Mouse (Mus musculus) ovary, postnatal 14 days (tissue): ENCODE results near the gene Mettl23.

Source experiments
- DNase-seq: peaks from one replicate; pipeline ENCODE4 v3.0.0; 2022; ENCODE audit warnings: low spot score

The Mettl23 gene

DNA sequence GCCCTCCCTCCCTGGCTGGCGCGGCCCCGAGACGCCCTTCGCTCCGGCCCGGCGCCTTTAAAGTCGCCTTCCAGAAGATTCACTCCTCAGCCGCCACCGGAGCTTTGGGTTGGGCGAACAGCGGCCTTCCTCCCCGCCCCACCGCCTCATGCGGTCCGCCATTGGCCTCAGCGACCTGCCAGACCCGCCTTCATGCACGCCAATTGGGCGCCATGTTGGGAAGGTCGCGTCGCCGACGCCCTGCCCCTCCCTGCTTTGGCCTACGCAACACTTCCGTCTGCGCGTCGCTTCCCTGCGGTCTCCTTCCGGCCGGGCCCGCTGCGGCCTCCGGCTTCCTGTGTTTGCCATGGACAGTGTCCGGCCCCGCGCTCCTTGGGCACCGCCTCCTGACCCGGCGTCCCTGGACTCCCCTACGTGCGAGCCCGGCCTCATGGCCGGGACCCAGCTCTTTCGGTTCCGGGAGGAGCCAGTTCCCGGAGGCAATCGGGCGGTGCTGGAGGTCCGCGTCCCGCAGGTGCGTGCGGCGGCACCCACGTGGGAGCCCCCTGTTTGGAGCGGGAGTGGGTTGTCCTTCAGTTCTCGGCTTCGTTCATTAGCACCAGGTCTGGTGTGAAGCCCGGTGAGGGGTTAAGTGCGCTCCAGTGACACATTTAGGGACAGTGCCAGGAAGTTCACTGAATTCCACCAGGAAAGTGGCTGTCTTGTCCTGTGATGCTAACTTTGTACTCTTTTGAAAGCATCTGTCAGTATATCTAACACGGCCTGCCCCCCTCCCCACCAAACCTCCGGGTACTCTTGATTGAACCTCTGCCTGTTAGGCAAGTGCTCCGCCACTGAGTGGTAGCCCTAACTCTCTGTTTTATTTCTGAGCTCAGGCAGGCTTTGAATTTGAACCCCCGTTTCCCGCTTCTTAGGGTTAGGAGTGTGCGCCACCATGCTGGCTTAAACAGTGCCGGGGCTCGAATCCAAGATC is at the start of gene Mettl23, which contains the start of gene Jmjd6:
Mettl23 (plus strand) TSS at position 18 of the 973 bp plus-strand sequence.
Jmjd6 (minus strand) TSS at position 189 of the 973 bp plus-strand sequence.
- DNase-seq, result peak; percentile 94

GRCm38 (mm10) chr11:116799364-116799763 is 43.7 kb upstream of the Mettl23 start:
- no peak for DNase-seq

- DNase-seq, result no peak
These were observed 42.0 kb upstream of the Mettl23 start for GRCm38 (mm10) chr11:116801106-116801505.

DNA sequence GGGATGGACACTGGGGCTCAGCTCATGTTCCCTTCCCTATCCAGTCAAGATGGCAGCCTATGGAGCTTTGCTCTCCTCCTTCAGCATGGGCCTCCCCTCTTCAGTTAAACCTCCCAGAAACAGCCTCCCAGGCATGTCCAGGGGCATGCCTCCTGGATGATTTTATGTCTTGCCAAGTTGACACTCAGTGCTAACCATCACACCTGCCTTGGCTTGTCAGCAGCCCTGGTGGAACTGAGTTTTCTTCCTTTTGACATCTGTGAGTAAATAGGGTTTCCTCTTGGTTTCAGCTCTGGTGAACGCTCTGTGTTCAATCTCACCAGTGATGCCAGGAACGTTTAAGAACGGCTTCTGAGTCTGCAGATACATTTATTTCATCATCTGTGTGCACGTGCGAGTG is 40.4 kb upstream of the Mettl23 start:
- no peak for DNase-seq

DNA sequence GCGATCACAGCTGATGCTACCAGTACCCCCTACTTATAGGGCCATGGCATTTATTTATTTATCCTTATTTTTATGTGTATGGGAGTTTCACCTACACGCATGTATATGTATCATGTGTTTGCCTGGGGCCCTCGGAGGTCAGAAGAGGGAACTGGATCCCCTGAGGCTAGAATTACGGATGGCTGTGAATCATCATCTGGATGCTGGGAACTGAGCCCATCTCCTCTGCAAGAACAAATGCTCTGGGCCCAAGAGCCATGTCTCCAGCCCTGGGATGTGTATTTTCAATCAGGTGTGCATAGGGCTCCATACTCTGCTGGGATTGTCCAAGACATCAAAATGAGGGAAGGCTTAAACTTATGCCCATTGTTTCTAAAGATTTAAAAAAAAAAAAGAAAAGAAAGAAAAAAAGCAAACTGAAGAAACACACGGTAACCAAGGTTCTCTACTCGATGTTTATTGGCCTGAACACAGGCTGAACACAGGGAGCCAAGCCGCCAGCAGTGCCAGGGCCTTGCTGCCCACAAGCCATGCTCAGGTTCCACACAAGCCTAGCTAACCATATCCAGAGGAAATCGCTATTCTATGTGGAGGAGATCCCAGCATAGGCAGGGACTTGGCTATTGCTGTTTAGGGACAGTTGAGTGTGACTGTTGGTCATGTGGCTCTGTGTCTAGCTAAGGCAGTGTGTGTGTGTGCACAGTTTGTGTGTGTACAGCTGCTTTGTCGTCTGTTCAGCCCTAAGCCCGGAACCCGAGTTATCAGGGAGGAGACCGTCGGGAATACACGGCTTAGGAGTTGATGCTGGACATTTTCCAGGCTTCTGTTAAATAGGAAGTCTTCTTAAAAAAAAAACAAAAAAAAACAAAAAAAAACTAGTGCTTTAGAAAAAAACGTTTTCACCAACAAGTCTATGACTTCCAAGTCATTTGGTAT is 36.7 kb upstream of the Mettl23 start:
- DNase-seq, result no peak

DNA sequence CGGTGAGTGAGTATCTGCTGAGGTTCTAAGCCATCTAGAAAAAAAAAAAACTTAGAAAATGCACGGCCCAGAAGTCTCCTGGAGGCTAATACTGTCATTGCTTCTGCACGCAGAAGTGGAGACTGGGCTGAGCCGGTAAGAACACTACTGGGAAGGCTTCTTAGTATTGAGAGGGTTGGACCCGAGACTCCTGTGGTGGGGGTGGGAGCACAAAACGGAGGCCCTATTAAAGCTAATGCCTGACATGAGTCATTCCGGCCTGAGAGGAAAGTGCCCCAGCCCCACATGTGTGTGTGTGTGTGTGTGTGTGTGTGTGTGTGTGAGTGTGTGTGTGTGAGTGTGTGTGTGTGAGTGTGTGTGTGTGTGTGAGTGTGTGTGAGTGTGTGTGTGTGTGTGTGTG is 36.0 kb upstream of the Mettl23 start:
- DNase-seq, result no peak

GRCm38 (mm10) chr11:116807526-116807925 is 35.6 kb upstream of the Mettl23 start:
- DNase-seq, result no peak

DNA sequence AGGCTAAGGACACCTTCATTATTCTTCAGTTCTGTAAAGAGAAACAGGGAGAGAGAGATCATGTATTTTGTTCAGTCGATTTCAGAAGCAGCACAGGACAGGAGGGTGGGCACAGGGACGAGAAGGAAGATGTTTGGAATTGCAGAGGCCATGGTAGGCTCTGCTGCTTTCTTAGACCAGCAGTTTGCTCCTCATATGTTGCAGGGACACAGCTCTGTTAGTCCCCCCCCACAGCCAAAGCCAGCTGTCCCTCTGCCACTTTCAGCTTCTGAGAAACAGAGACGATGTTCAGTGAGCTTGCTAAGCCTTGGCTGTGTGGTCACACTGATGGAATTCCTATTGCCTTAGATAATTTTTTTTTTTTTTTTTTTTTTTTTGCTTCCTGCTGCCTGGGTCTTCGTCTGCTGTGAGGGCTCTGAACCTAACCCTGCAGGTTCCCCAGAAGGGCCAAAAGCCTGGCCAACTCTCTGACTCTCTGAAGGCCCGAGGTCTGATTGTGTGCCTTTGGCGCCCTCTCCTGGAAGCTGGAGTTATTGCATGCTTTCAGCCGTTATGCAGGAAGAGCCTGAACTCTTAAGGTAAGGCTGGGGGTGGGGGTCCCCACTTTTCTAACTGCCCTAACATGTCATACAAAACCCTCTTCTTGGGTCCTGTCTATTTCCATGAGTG is 35.0 kb upstream of the Mettl23 start:
- peak; percentile 82 for DNase-seq

- DNase-seq, result no peak
These were observed 34.2 kb upstream of the Mettl23 start for GRCm38 (mm10) chr11:116808811-116809395.

DNA sequence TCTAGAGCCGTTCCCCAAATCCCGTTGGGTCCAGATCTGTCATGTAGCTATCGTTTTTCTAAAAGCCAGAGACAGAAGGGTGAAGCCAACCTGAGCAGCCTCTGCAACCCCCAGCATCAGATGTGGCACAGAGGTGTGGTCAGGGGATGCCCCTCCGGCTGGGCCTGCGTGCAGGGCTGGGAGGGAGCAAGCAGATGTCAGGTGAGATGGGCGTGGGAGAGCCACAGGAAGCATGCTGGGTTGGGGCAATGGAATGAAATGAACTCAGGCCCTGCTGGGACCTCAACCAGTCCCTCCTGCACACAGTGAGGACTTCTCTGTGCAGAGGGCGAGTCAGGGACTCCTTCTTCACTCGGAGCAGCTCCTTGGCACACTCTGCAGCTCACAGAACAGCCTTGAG is 33.6 kb upstream of the Mettl23 start:
- no peak for DNase-seq

GRCm38 (mm10) chr11:116810528-116810927 is 32.5 kb upstream of the Mettl23 start:
- no peak for DNase-seq

- no peak for DNase-seq
These were observed 31.8 kb upstream of the Mettl23 start for GRCm38 (mm10) chr11:116810983-116811901.

DNA sequence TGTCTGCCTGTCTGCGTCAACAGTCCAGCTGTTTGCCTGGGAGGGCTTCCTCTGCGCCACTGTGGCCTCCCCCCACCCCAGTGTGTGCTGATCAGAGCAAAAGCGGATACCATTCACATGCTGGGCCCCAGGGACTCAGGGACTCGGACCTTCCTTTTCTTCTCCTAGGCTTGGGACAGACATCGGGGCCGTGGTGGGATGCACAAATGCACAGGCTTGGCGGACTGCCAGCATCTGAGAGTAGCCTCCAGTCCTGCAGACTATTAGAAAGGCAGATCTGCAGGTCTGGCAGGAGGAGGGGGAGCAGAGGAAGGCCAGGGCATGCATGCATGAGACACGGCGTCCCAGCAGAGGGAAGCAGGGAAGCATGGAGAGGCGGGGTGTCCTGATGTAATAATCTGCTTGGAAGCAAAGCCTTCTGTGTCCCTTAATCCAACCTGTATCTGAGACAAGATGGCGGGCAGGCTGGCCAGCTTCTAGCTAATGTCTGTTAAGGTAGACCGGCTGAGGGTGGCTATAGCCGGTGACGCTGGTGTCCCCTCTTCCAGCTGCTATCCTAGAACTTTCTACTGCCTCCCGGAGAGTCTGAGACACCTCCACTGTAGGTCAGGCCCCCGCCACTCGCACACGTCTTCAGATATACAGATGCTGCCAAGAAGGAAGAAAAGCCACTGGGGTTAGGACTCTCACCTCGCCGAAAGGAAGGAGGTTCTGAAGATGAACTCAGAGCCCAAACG is 30.1 kb upstream of the Mettl23 start:
- DNase-seq, result no peak

DNA sequence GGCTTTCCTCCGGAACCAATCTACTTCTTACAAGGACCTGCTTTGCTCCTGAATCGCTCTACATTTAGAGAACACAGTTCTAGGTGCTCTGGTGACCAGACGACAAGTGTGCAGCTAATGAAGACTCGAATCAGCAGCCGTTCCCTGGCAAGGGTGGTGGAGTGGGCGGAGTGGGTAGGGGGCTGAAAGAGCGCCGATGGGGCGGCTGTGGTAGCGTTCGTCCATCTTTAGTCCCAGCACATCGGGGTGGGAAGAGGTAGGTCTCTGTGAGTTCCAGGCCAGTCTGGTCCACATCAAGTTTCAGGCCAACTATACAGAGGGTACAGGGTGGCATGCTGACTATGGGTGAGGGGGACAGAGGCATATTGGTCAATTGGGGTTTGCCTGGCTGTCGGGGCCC is 29.5 kb upstream of the Mettl23 start:
- no peak for DNase-seq

DNA sequence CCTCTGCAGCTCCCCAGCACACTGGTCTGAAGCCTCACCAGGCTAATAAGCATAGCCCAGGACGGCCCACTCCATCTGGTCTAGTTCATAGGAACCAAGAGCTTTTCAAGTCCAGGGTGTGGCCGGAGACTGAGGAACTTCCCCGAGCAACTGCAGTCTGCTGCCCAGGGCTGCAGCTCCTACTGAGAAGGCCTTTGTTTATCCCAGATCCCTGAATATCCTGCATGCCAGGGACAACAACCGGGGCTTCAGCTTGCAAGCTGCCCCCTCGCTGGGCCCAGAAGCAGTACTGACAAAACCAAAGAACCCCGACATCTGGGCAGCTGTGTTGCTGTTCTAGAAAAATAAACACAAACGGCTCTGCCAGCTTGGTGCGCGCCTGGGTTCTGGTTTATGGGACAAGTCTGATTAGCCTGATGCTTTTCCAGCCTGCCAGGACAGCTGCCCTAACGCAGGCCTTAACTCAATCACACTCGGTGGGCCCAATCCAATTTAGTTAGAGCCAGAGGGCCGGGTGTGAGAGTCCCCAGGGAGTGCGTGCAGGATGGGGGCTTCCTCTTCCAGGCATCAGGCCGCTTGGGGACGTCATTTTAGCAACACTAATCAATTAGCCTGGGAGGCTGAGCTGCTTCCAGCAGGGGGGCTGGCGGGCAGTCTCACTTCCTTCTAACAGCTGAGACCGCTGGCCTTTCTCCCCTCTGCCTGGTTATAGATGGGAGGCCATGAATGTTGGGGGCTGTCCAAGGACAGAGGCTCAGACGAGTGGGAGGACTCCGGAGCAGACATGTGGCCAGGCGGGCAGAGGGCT is 28.8 kb upstream of the Mettl23 start:
- no peak for DNase-seq

GRCm38 (mm10) chr11:116814884-116815415 is 28.1 kb upstream of the Mettl23 start:
- DNase-seq, result no peak

DNA sequence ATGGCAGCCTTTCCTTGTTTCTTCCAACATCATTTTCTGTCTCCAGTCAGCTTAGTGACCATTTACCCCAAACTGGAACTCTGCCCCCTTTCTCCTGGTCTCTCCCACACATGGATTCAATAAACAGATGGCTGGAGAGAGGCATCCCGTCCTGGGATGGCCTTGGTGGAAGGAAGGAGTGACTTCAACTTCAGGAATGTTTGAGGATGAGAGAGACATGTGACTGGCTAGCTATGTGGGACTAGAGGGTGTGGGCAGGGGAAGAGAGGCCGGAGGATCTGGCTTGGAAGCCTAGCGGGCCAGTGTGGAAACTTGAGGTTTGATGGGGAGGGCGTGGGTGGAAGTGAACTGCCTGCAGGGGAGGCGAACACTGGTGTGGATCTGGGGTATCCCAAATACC is 26.3 kb upstream of the Mettl23 start:
- DNase-seq, result no peak

DNA sequence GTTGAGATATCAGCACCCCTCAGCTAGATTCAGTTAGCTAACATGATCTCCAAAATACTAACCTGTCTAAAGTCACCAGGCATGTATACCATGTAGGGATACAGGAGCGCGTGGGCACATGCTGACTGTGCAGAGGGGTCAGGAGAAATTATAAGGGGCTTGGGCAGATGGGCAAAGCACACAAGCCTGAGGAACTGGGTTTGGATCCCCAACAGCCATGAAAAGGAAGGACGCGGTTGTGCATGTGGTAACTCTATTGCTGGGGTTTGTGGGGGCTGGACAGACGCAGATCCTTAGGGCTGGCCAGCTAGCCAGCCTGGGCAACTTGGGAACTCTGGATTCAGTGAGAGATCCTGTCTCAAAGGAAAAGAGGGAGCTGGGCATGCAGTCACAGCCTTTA is 25.5 kb upstream of the Mettl23 start:
- no peak for DNase-seq

DNA sequence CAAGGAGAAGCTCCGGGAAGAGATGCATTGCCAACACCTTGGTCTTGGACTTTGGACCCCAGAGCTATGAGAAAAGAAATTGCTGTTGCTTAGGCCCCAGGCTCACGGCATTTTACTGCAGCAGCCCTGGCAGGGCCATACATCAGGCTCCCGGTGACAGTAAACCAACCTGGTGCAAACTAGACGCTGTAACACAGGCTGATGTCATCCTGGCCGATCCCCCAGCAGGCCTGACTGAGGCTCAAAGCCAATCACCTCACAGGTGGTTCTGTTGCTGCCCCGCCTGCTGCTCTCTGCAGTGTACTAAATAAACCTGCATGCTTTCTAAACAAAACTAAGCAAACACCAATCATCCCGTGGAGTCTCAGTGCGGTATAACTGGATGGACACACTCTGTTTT is 24.4 kb upstream of the Mettl23 start:
- no peak for DNase-seq
